15 mouse cellular contexts compared by ENCODE assay signal in the genomic region with DNA sequence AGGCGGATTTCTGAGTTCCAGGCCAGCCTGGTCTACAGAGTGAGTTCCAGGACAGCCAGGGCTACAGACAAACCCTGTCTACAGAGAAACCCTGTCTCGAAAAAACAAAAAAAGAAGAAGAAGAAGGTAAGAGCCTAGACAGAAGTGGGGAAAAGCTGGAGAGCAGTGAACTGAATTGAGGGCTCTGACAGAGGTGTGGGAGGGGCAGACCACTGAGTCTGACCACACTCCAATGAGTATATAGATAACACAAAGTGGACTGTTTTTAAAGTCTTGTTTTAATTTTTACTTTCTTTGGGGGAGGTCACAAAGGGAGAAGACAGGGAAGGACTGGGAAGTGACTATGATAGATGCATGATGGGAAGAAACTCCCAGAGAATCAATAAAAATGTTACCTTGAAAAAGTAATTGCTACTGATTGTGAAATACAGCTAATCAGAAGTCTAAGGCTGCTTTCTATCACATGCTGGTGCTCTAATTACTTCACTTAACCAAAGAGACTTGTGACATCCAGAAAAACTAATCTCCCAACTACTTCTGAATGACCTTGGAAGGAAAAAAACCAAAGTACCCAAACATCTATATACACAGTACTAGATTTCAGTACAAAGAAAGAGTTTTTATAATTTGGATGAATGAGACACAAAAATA.
"Had no signal": no experiment of that assay in that cellular context is flagged by ENCODE, and none has a peak within 500 bp of the region (broad histone marks: within the 10 kb centered on the region; RNA-seq: fewer than 3 reads in every experiment).

No protein-coding gene starts in this region.

- H3K27me3 ChIP-seq: liver, embryonic 12.5 days; lung, embryonic 15.5 days; neural tube, embryonic 15.5 days had no signal

- H3K27ac ChIP-seq: kidney, postnatal 0 days; left cerebral cortex, adult 2 months; limb, embryonic 10.5 days; liver, embryonic 12.5 days; lung, embryonic 15.5 days; macrophage; neural tube, embryonic 15.5 days had no signal

- H3K36me3 ChIP-seq: liver, embryonic 12.5 days; lung, embryonic 15.5 days; neural tube, embryonic 15.5 days had no signal

- ATAC-seq: liver, embryonic 12.5 days had no signal

- H3K4me2 ChIP-seq: liver, embryonic 12.5 days; lung, embryonic 15.5 days; neural tube, embryonic 15.5 days had no signal

- DNase-seq: kidney, adult 9 months; kidney, postnatal 36 days; lung, postnatal 14 days; midbrain, embryonic 14.5 days; right cerebral cortex, adult 18-20 months; right cerebral cortex, postnatal 25 days; thymus, postnatal 4 days had no signal

- H3K9me3 ChIP-seq: limb, embryonic 10.5 days; liver, embryonic 12.5 days; lung, embryonic 15.5 days; neural tube, embryonic 15.5 days had no signal

- H3K4me3 ChIP-seq: left cerebral cortex, adult 2 months; limb, embryonic 10.5 days; liver, embryonic 12.5 days; lung, embryonic 15.5 days; myocyte; neural tube, embryonic 15.5 days had no signal

- H3K9ac ChIP-seq: liver, embryonic 12.5 days; lung, embryonic 15.5 days; neural tube, embryonic 15.5 days had no signal
